Mouse (Mus musculus): ENCODE measurements around the gene Arhgef2. TPM values are rescaled to one million over a fixed set of nuclear protein-coding genes. Genes with fewer than 3 reads are reported as not detected.

Gene Arhgef2
- 74.7 and 92.8 TPM in 2 replicates for polyA plus RNA-seq (2012; rRNA removed)

DNA sequence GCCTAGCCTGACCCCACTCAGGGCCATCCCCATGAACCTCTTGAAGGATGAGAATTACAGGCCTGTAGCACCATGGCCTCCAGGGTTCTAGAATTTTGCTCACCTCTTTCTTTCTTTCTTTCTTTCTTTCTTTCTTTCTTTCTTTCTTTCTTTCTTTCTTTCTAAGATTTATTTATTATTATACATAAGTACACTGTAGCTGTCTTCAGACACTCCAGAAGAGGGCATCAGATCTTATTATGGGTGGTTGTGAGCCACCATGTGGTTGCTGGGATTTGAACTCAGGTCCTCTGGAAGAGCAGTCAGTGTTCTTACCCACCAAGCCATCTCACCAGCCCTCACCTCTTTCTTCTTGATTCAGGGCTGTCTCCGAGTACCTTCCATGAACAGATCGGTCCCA, at the start of gene Arhgef2:
TSS of gene Arhgef2 (plus strand) at position 301 of the 400 bp plus-strand sequence.

DNA sequence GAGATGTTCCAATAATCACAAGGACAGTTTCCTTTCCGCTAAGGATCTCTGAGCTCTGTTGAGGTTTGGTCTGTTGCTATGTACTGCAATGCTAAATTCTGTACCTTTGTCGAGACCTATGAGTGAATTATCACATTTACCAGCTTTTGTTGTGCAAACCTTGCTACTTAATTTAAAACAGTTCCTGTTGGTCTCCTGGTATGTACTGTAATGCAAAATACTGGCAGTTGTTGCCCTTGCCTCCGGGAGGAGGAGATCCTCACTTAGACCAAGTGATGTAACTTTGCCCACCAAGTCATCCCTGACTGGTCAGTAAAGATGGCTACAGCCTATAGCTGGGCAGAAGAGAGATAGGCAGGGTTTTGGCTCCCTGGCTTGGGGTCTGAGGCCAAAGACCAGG, 30.2 kb upstream of the Arhgef2 start, which contains the start of gene Ssr2:
TSS of gene Ssr2 (plus strand) at position 337 of the 400 bp plus-strand sequence.

DNA sequence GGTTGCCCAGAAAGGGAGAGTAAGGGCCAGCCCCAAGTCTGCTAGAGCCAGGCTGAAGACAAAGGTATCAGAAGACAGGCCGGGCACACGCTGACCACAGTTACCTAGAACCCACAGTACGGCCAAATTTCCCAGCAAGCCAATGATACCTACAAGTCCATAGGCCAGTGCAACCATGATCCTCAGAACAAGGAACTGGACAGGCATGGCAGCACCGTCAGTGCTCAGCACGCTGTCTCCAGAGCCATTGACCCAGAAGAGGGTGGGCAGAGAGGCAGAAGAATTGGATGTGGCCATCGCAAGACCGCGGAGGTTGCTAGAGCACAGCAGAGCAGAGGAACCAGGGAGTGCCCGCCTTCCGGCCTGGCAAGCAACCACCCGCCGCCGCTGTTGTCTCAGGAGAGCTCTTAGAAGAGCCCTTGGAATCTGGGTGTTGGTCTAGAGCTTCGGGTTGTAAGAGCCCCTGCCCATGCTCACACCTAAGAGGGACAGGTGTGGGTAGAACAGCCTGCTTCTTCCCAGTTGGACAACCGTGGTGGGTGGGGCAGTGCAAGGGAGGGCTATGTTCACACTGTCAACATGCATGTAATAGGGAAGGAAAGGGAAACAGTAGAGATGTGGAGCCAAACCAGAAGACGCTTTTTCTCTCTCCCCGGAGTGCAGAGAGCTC, 47.2 kb downstream of the Arhgef2 start, which contains the start of gene Rxfp4:
TSS of gene Rxfp4 (minus strand) at position 297 of the 670 bp plus-strand sequence.

DNA sequence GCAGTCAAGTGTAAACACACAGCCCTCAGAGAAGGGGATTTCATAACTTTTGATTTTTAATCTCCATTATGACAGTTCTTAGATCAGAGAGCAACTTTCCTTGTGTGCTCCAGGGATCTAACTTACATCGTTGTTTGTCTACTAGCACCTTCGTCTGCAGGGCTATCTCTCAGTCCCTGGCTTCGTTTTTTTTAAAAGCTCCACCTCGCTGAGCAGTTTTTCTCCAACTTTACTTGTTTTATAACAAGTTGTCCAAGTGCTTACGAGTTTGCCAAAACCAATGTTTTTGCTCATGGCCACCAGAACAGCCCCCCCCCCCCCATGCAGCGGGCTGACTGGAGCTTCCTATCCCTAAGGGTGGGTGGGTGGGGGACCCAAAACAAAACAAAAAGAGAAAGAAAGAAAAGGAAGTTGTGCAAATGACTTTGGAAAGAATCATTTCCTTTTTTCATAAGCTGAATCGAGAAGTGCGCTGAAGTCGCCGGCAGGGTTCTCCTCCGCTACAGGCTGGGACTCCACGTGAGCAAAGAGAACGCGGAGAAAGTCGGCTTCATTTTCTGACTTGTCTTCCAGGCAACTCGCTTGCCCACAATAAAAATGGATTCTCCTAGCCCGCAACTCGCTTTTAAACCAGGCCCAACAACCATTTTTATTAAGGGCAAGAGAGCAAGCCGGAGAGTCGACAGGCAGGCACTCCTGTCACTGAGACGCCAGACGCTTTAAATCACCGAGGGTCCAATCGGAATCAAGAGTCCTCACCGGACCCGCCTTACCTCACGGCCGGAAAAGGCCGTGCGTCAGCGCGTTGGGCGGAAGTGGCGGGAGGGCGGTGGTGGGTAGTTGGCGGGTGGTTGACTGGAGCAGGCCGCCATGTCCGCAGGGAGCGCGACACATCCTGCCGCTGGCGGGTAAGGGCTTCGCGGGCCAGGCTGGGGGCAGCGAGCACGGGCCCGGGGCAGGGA, 79.5 kb downstream of the Arhgef2 start, which contains the start of gene Khdc4:
TSS of gene Khdc4 (plus strand) at position 824 of the 962 bp plus-strand sequence.

Other genes with a start within 250 kb of the Arhgef2 start
- 3.1 and 3.4 TPM in 2 replicates for gene Paqr6, start 241.4 kb upstream of the Arhgef2 start, polyA plus RNA-seq (2012; rRNA removed)
- gene Bglap3, start 233.2 kb upstream of the Arhgef2 start, polyA plus RNA-seq (2012; rRNA removed), result 0.09 and 0.15 TPM in 2 replicates
- 1.0 and 7.1 TPM in 2 replicates for gene Bglap2, start 227.3 kb upstream of the Arhgef2 start, polyA plus RNA-seq (2012; rRNA removed)
- 0.56 and 7.4 TPM in 2 replicates for gene Bglap, start 221.5 kb upstream of the Arhgef2 start, polyA plus RNA-seq (2012; rRNA removed)
- gene Pmf1, start 195.6 kb upstream of the Arhgef2 start, polyA plus RNA-seq (2012; rRNA removed), result 21.8 and 23.7 TPM in 2 replicates
- gene Slc25a44, start 180.8 kb upstream of the Arhgef2 start, polyA plus RNA-seq (2012; rRNA removed), result 41.3 and 42.5 TPM in 2 replicates
- gene Sema4a, start 144.8 kb upstream of the Arhgef2 start, polyA plus RNA-seq (2012; rRNA removed), result 54.7 and 57.7 TPM in 2 replicates
- 40.9 and 46.3 TPM in 2 replicates for gene Lmna, start 96.0 kb upstream of the Arhgef2 start, polyA plus RNA-seq (2012; rRNA removed)
- gene Mex3a, start 73.6 kb upstream of the Arhgef2 start, polyA plus RNA-seq (2012; rRNA removed), result 54.4 and 59.6 TPM in 2 replicates
- gene Rab25, start 57.7 kb upstream of the Arhgef2 start, polyA plus RNA-seq (2012; rRNA removed), result 0.27 and 0.47 TPM in 2 replicates
- gene Lamtor2, start 52.9 kb upstream of the Arhgef2 start, polyA plus RNA-seq (2012; rRNA removed), result 149 and 155 TPM in 2 replicates
- gene Ubqln4, start 52.2 kb upstream of the Arhgef2 start, polyA plus RNA-seq (2012; rRNA removed), result 89.7 and 95.0 TPM in 2 replicates
- 175 and 179 TPM in 2 replicates for gene Ssr2, start 30.1 kb upstream of the Arhgef2 start, polyA plus RNA-seq (2012; rRNA removed)
- gene Rxfp4, start 47.2 kb downstream of the Arhgef2 start, polyA plus RNA-seq (2012; rRNA removed), result not detected in 2 replicates
- gene Khdc4, start 79.8 kb downstream of the Arhgef2 start, polyA plus RNA-seq (2012; rRNA removed), result 117 and 121 TPM in 2 replicates
- gene Rit1, start 110.9 kb downstream of the Arhgef2 start, polyA plus RNA-seq (2012; rRNA removed), result 51.1 and 57.4 TPM in 2 replicates
- 174 and 175 TPM in 2 replicates for gene Syt11, start 169.2 kb downstream of the Arhgef2 start, polyA plus RNA-seq (2012; rRNA removed)
- 27.0 and 28.5 TPM in 2 replicates for gene Gon4l, start 229.3 kb downstream of the Arhgef2 start, polyA plus RNA-seq (2012; rRNA removed)

Data from central nervous system, embryonic 18 days (tissue).